Mouse (Mus musculus) Muller cell, postnatal 12 days (primary cell): ENCODE data around the gene Ablim1.
A peak's percentile ranks its signal among the peaks of the same experiment; 100 is the strongest.

ENCODE experiments used
- DNase-seq: peaks from one replicate; pipeline ENCODE4 v3.0.0-alpha.2; 2015; ENCODE audit errors: inconsistent ontology term

Ablim1 gene

DNA sequence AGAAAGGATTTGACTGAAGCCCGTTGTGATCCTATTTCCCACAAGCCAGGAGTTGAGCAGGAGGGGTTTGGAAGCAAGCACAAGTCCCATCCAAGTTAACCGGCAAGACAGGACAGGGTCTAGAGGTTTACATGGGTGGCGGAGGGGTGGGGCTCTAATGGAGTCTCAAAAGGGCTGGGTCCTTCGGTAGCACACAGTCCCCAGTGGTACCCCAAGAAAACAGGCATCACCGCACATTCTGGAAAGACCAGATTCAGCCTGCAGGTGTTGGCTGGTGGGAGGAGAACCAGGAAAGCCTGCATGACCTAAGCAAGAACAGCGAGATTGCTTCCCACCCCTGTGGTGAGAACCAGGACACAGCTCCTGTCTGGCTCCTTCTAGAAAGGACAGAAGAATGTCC, 186.7 kb downstream of the Ablim1 start:
- DNase-seq, result no peak

GRCm38 (mm10) chr19:57127523-57127922, 187.2 kb downstream of the Ablim1 start:
- DNase-seq, result no peak

DNA sequence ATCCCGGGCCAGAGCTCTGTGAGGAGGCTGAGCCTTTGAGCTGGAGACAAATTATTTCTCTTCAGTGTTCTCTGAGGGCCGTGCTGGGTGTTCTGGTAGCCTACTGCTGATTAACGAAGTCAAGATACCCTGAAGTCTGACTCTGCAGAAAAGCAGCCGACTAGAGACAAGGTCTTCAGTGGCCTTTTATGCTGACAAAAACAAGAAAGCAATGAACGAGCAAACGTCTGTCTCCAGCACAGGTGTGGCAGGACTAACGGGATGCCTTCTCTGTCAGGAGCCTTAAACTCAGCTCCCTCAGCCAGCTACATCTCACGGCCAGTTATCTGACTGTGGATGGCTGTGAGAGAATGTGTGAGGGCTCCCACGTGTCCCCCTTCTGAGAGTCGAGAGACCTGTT, 187.8 kb downstream of the Ablim1 start:
- DNase-seq, result no peak

DNA sequence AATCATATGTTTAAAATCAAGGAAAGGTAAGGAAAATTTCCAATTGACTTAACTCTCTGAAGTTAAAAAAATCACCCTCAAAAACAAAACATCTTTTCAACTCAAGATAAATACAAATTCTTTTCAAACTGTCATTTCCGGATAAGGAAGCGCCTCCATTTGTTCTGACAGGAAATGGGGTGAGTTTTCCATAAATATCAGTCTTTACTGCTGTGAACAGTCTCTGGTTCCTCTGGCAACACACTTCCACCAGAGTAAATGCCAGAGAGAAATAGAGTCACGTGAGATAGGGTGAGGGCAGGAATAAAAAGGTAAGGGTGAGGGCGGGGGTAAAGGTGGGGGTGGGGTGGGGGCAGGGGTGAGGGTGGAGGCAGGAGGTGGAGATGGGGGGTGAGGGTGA, 189.8 kb downstream of the Ablim1 start:
- no peak for DNase-seq

GRCm38 (mm10) chr19:57124138-57124519, 190.6 kb downstream of the Ablim1 start:
- no peak for DNase-seq

- peak; percentile 38 for DNase-seq
Measured at GRCm38 (mm10) chr19:57123503-57124137, 191.1 kb downstream of the Ablim1 start.

DNA sequence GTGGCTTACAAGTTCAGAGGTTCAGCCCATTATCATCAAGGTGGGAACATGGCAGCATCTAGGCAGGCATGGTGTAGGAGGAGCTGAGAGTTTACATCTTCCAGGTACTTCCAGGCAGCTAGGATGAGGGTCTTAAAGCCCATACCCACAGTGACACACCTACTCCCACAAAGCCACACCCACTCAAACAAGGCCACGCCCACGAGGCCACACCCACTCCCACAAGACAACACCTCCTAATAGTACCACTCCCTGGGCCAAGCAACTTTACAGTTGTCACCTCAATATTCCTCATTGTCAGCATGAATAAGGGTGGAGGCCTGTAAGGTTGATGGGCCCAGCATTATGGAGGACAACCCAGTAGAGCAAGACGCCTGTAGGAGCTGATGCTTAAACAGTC, 192.5 kb downstream of the Ablim1 start:
- DNase-seq, result no peak

DNA sequence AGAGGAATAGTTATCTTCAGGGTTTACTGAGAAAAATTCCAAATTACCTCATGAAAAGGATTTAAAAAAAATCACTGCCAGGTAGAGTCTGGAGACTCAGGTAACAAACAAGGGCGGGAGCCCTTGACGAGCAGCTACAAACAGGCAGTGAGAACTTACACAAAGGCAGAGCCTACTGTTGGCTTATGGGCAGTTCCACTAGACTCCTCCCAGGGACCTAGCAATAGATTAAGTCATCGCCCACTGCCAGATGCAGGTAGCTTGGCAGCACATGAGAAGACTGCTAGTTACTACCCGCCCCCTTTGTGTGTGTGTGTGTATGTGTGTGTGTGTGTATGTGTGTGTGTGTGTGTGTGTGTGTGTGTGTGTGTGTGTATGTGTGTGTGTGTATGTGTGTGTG, 193.7 kb downstream of the Ablim1 start:
- DNase-seq, result no peak

- no peak for DNase-seq
Measured at GRCm38 (mm10) chr19:57119661-57120060, 195.1 kb downstream of the Ablim1 start.

DNA sequence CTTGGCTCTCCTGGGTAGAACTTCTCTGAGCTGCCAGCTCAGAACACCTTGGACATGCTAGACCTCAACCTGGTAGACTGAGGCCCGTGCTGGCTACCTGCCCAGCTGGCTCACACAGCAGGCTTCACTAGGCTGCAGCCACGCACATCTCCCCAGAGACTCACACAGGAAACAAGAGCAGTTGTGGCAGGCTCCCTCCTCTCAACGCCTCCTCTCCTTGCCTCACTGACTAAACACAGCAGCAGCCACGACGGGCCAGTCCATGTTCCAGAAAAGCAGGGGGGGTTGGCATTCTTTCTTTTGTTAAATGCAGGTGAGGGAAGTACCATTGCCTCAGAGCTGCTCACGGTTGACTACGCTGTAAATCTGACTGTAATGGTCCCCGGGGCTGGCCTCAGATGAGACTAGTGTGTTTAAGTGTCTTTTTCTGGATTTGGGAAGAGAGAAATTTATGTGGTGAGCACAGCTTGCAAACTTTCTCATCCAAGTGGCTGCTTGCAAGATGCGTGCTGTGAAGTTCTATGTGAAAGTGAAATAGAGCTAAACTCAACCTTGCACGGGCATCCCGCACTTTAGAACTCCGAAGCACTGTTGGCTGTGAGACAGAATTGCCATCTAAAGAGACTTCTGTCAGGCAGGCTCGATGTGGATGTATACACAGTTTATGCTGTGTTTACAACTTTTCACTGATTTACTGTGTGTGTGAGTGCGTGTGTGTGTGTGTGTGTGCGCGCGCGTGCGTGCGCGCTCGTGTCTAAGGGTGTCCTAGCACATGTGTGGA, 195.7 kb downstream of the Ablim1 start:
- DNase-seq, result peak; percentile 93

GRCm38 (mm10) chr19:57117751-57118150, 197.0 kb downstream of the Ablim1 start:
- DNase-seq, result no peak

- DNase-seq, result peak; percentile 31
Measured at GRCm38 (mm10) chr19:57116871-57117501, 197.7 kb downstream of the Ablim1 start.

GRCm38 (mm10) chr19:57115670-57116069, 199.0 kb downstream of the Ablim1 start:
- no peak for DNase-seq

DNA sequence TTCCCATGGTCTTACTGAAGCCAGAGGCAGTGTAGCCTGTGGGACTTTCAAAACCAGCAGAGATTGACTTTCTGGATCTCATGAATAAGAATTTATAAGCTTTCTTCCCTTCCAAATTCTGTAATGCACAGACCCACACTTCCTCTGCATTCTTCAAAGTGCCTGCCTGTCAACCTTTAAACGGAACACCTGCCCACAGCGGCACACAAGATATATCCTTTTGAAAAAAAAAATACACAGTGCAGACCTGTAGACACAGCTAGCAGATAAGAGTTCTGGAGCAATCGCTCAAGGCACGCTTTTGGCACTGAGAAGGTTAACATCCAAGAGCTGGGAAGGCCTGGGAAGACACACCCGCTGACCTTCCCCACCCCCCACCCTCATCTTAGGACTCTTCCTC, 199.8 kb downstream of the Ablim1 start:
- no peak for DNase-seq

- DNase-seq, result no peak
Measured at GRCm38 (mm10) chr19:57113975-57114374, 200.7 kb downstream of the Ablim1 start.

GRCm38 (mm10) chr19:57112816-57113406, 201.8 kb downstream of the Ablim1 start:
- DNase-seq, result peak; percentile 82

- peak; percentile 46 for DNase-seq
Measured at GRCm38 (mm10) chr19:57112231-57112815, 202.4 kb downstream of the Ablim1 start.

- no peak for DNase-seq
Measured at GRCm38 (mm10) chr19:57111301-57111700, 203.4 kb downstream of the Ablim1 start.

GRCm38 (mm10) chr19:57109620-57110019, 205.1 kb downstream of the Ablim1 start:
- no peak for DNase-seq

DNA sequence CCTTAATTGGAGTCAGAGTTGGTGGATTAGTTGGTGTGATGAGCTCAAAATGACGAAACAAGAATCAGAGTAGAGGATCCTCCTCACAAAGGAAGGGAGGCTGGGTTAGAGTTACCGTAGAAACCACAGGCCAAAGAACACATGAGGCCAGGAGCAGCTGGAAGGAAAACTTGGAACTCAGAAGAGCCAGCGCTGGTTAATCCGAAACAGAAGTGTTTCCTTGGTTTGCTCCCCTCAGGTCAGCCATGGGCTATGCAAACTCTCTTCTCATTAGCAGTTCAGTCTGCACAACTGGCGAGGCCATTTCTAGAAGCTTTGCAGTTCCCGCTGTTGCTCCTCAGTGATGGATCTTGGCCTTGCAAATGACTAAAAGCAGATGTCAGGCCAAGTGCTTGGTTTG, 208.2 kb downstream of the Ablim1 start:
- DNase-seq, result no peak

DNA sequence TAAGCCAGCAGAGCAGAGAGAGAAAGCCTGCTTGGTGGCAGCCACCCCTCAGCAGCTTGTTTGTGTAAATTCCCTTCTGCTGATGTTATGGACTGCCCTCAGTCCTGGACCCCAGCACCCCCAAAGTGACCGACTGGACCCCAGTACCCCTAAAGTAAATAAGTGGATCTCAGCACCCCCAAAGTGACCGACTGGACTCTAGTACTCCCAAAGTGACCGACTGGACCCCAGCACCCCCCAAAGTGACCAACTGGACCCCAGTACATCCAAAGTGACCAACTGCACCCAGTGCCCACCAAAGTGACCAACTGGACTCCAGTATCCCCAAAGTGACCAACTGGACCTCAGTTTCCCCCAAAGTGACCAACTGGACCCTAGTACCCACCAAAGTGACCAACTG, 208.7 kb downstream of the Ablim1 start:
- DNase-seq, result no peak

DNA sequence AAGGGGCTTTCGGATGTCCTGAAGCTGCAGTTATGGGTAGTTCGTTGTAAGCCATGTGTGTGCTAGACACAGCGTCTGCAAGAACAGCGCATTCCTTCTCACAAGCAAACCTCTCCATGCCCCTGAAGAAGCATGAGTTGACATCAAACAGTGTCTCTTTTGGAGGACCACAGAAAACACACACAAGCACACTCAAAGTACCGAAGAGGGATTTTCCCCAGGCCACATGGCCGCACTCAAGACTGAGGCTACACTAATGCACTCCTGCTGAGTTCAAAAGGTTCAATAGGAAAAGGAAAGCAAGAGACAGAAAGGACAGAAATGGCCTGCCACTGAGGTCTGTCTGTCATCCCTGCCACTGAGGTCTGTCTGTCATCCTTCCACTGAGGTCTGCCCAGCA, 209.6 kb downstream of the Ablim1 start:
- no peak for DNase-seq
